Mouse (Mus musculus): ENCODE results near the gene Glb1.
"Not testable (repeated sequence)": the region's sequence is repeated elsewhere in the genome, so short reads cannot be mapped to it uniquely, and the experiment has no call there.

Gene Glb1

DNA sequence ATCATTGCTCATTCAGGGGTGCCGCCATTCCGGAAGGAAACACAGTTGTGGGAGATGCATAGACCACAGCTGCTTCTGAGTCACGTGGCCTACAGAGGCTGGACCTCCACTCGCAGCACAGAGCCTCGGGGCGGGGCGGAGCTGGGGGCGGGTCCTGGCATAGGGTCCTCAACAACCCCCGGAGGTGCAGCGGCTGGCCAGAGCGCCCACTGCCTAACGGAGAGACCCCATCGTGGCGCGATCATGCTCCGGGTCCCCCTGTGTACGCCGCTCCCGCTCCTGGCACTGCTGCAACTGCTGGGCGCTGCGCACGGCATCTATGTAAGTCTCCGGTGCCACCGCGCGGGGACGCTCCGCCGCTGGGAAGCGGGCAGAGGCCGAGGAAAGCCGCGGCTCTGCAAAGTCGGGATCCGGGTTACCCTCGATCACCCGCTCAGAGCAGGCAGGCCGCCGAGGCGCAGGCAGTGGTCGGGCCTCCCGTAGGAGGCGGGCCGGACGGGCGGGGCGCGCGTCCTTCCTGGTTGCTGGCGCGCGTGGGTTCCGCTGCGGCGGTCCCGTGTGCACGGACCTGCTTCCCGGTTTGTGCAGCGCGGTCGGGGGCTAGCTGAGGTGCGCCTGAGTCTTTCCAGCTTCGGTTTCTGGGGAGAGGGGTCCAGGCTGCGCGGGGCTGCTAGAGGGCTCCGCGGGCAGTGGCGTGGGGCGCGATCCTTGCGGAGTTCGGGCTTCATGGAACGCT lies at the start of gene Glb1, which contains the start of gene Tmppe:
Gene Glb1, plus strand, starts transcription at position 128 of the 736 bp plus-strand sequence.
Gene Tmppe, plus strand, starts transcription at position 157 of the 736 bp plus-strand sequence.
- ATAC-seq (ENCODE audit: insufficient number of reproducible peaks, low FRiP score, low TSS enrichment), result peak; percentile 86

GRCm38 (mm10) chr9:114367783-114368470 lies 32.9 kb upstream of the Glb1 start:
- ATAC-seq (ENCODE audit: insufficient number of reproducible peaks, low FRiP score, low TSS enrichment), result peak; percentile 40; the same call in 1 of the 2 replicates

DNA sequence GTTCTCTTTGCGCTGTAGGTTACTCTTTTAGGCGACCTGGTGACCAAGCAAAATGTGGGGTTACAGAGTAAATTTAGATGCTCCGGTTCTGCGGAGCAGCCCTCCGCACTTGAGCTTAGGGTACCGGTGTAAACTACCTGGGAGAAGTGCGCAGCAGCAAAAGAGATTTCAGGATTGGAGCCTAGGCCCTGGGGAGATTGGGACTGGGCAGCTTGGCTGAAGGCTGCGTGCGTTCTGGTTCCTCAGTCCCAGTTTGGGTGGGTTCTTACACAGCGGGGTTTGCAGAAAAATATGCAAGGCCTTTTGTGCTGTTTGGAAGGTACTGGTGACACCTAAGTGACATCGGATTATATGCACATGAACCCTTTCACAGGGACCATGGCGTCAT lies 32.4 kb upstream of the Glb1 start:
- ATAC-seq (ENCODE audit: insufficient number of reproducible peaks, low FRiP score, low TSS enrichment), result no peak

GRCm38 (mm10) chr9:114369389-114369788 lies 31.5 kb upstream of the Glb1 start:
- ATAC-seq (ENCODE audit: insufficient number of reproducible peaks, low FRiP score, low TSS enrichment), result not testable (repeated sequence)

- ATAC-seq (ENCODE audit: insufficient number of reproducible peaks, low FRiP score, low TSS enrichment), result not testable (repeated sequence)
These were observed 29.2 kb upstream of the Glb1 start for GRCm38 (mm10) chr9:114371717-114372116.

DNA sequence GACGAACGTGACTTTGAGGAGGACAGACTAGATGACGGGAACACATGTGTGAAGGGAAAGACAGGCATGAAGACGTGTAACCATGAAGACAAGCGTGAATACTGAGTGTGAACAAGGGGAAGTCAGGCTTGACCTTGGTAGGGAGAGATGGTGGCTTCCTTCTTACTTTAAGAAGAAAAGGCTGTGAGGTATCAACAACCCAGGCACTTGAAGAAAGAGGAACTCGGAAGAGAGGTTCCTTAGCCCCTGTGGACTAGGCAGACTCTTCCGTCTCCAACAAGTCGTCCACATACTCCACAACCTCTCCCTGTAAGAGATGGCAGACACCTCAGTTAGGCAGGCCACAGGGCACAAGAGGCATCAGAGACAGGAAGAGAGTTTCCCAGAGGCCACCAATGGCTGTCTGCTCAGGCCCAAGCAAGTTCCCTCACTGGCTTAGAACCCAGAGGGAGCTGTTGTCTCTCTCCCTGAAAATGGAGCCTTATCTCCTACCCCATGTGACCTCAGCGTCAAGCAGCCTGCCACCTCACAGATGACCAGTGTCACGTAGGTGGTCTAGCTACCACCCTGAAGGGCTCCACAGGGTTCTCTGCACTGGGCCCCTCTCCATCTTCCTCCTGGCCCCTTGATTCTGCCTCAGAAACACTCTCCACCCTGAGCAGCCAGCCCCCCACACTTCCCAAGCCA lies 25.5 kb upstream of the Glb1 start:
- no peak for ATAC-seq (ENCODE audit: insufficient number of reproducible peaks, low FRiP score, low TSS enrichment)

DNA sequence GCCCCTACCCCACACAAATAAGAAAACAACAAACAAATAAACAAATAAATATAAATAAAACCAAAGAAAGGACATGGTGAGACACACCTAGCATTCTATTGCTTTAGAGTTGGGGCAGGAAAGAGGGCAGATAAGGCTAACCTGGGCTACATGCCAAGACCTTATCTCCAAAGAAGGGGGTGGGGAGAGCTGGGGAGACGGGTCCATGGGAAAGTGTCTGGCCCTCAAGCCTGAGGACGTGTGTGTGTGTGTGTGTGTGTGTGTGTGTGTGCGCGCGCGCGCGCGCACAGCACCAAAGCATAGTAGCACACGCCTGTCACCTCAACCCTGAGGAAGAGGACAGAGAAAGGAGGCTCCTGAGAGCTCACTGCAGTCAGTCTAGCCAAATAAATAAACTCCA lies 23.7 kb upstream of the Glb1 start:
- ATAC-seq (ENCODE audit: insufficient number of reproducible peaks, low FRiP score, low TSS enrichment), result no peak

DNA sequence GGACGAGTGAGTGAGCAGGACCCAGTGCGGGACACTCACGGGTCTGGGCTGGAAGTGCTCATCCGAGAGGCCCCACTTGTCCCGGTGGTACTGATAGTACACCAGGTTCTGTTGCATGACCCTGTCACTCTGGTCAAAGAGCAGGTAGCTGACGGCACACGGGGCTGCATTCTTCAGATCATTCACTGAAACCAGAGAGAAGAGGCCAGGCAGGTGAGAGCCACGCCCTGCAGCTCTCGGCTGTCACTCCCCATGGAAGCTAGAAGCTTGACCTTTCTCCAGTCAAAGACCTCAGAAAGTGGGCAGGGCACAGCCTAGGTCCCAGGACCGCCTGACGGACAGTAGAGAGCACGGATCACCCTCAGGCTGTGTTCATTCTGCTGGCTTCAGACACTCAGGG lies 21.0 kb upstream of the Glb1 start:
- ATAC-seq (ENCODE audit: insufficient number of reproducible peaks, low FRiP score, low TSS enrichment), result no peak

DNA sequence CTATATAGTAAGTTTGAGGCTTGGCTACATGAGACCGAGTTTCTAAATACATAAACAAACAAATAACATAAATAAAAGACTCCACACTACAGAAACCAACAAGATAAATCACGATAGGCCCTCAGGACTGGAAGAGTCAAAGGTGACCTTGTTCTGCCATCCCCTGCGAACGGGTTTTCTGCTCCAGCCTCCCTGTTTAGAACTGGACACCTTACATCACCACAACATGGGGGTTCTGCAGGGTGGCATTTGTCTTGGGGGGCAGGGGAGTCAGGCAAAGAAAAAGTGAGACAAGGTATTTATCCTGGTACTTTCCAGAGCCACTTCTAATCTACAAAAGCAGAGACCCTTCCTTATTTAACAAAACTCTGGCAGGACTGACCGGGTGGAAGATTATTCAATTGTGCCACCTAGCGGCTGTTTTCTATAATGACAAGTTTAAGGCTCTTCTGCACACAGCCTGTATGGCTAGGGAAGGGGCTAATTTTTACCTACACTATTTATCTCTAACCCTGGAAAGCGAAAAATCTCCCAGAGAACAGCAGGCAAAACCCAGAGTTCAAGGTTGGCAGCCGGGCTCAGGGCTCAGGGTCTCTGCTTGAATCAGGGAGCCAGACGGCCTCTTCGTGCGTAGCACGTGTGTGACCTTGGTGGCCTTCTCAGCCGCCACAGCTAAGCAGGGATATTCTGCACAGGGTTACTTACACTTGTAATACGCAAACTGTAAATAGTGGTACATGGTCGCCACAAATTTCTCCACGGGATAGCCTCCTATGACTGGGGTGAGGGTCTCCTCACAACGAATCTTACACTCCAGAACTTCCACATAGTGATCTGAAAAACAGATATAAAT lies 19.8 kb upstream of the Glb1 start:
- peak; percentile 52; the same call in 1 of the 2 replicates for ATAC-seq (ENCODE audit: insufficient number of reproducible peaks, low FRiP score, low TSS enrichment)

GRCm38 (mm10) chr9:114382936-114383710 lies 17.8 kb upstream of the Glb1 start:
- no peak for ATAC-seq (ENCODE audit: insufficient number of reproducible peaks, low FRiP score, low TSS enrichment)

DNA sequence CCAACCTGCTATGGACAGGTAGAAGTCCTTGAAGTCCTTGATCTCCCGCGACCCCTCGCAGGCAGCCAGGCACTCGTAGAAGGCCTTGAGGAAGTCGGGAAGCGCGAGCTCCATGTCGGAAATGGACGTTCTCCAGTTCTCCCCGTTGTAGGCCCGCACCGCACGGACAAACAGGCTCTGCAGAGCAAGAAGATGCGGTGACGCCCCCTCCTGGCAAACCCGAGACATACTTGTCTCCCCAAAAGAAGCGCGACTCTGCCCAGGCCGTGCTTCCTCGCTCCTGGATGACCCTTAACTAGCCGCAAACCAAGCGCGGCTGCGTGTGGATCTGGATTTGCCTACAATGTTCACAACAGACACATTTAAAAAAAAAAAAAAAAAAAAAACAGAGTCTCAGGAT lies 16.2 kb upstream of the Glb1 start:
- no peak for ATAC-seq (ENCODE audit: insufficient number of reproducible peaks, low FRiP score, low TSS enrichment)

GRCm38 (mm10) chr9:114385160-114385559 lies 15.7 kb upstream of the Glb1 start:
- ATAC-seq (ENCODE audit: insufficient number of reproducible peaks, low FRiP score, low TSS enrichment), result no peak

DNA sequence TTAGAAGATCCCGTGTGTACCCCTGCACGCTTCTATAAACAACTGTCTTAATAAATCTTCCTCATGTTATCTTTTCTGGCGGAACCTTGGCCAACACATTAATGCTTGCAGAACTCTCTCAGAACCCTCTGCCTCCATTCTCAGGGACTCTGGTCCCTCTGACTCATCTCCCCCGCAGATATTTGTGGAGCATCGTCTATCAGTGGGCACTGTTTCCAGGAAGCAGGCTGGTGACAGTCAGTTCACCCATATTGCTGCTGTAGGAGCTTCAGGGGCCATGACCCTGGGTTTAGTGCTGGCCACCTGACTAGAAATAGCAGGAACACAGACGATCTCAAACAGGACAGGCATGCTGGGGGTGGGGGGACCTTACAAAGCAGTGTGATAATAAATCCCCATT lies 13.8 kb upstream of the Glb1 start:
- no peak for ATAC-seq (ENCODE audit: insufficient number of reproducible peaks, low FRiP score, low TSS enrichment)

- no peak for ATAC-seq (ENCODE audit: insufficient number of reproducible peaks, low FRiP score, low TSS enrichment)
These were observed 12.6 kb upstream of the Glb1 start for GRCm38 (mm10) chr9:114388288-114388687.

DNA sequence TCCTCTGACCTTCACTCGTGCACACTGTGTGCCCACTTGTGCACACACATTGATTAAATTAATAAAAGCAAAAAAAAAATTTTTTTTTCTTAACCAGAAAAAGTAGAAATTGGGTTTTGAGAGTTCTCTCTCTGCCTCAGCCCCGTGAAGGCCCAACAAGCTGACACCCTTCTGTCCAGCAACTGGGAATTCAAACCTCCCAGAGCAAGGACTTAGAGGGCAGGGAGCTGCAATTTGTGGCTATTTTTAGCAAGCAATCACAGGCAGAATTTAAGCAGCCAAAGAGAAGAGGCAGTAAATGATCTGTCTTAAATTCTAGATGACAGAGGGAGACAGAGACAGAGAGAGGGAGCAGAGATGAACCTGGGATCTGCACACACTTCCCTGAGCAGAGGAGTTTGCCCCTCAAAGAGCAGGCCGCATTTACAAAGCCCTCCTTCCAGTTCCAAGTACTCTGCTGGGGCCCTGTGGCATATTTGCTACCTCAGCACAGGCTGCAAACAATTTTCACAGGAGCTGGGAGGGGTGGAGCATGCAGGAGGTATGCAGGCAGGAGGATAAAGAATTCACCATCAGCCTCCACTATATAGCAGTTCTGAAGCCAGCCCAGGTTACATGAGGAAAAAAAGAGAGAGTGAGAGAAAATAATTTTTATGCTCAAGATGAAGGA lies 12.0 kb upstream of the Glb1 start:
- ATAC-seq (ENCODE audit: insufficient number of reproducible peaks, low FRiP score, low TSS enrichment), result no peak

- ATAC-seq (ENCODE audit: insufficient number of reproducible peaks, low FRiP score, low TSS enrichment), result no peak
These were observed 11.4 kb upstream of the Glb1 start for GRCm38 (mm10) chr9:114389371-114389904.

DNA sequence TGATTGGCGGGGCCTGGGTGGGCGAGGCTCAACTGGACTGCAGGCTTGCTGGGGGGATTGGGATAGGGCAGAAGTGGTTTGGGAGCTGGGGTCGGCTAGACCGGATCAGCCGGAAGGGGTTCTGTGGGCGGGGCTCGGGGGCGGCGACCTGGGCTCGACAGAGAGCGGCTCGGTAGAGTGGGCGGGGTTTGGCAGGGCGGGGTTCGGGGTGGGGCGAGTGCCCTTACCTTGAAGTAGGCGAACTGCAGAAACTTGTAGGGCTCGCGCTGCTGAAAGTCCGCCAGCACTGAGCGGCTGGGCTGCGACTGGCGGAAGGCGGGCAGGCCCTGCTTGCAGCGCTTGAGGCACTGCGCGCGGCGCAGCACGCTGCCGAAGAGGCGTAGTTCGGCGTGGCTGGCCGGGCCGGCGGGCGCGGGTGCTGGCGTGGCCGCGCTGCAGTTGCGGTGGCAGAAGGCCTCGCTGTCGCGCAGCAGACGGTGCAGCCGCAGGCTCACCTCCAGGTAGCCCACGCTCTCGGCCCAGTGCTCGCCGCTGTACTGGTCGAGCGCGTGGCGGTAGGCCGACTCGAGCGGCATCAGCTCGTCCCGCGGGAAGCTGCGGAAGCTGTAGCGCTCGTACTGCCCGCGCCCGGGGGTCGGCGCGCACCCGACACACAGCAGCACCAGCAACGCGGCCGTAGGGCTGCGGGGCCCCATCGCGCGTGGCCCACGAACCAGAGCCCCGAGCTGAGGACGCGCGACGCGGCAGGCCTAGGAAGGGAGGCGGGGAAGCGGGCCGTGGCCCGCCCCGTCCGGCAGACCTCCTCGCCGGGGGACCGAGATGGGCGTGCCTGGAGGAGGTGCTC lies 10.7 kb upstream of the Glb1 start, which contains the start of gene Crtap:
Gene Crtap, minus strand, starts transcription at position 771 of the 844 bp plus-strand sequence.
- ATAC-seq (ENCODE audit: insufficient number of reproducible peaks, low FRiP score, low TSS enrichment), result peak; percentile 46; the same call in 1 of the 2 replicates

DNA sequence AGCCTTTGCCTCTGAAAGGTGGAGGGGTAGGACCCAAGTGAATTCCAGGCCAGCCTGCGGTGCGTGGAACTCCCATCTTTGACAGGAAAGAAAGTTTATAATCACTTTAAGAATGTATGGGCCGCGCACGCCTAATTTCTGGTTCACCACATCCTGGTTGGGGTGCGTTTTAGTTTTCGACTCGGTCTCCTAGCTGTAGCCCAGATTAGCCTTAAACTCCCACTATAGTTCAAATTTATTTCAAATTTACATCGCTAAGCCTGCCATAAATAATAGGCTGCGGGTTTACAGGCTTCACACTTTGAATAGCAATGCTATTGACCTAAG lies 10.2 kb upstream of the Glb1 start:
- no peak for ATAC-seq (ENCODE audit: insufficient number of reproducible peaks, low FRiP score, low TSS enrichment)

All from cerebellum, adult (tissue).